Mouse (Mus musculus) forebrain, embryonic 13.5 days (tissue): ENCODE results near the gene Amph. TPM values are rescaled to one million over a fixed set of nuclear protein-coding genes. Genes with fewer than 3 reads are reported as not detected.
"Not testable (repeated sequence)": the region's sequence is repeated elsewhere in the genome, so short reads cannot be mapped to it uniquely, and the experiment has no call there.

Experiments used
- ATAC-seq: fragments of 200-750 bp; cut with Nextera tagmentation; 2 replicates; pipeline ENCODE4 v1.8.0; 2017
- H3K27ac ChIP-seq: fragments of 300-500 bp; sonication (generic); 2 replicates; pipeline ENCODE4 v1.5.1; 2015; ENCODE audit warnings: inconsistent platforms, mild to moderate bottlenecking, moderate library complexity
- H3K27me3 ChIP-seq: fragments of 300-500 bp; sonication (generic); 2 replicates; pipeline ENCODE4 v1.6.1; 2015; ENCODE audit warnings: mild to moderate bottlenecking, inconsistent platforms
- H3K36me3 ChIP-seq: fragments of 300-500 bp; sonication (generic); 2 replicates; pipeline ENCODE4 v1.6.1; 2015; ENCODE audit warnings: mild to moderate bottlenecking, inconsistent platforms; ENCODE audit not compliant: poor library complexity, severe bottlenecking
- H3K4me1 ChIP-seq: fragments of 300-500 bp; sonication (generic); 2 replicates; pipeline ENCODE4 v1.6.1; 2015; ENCODE audit warnings: inconsistent platforms
- H3K4me2 ChIP-seq: fragments of 300-500 bp; sonication (generic); 2 replicates; pipeline ENCODE4 v1.6.1; 2015; ENCODE audit warnings: inconsistent platforms, mild to moderate bottlenecking, moderate library complexity
- H3K4me3 ChIP-seq: fragments of 300-500 bp; sonication (generic); 2 replicates; pipeline ENCODE4 v1.5.1; 2015; ENCODE audit warnings: mild to moderate bottlenecking, inconsistent platforms
- H3K9ac ChIP-seq: fragments of 300-500 bp; sonication (generic); 2 replicates; pipeline ENCODE4 v1.6.1; 2015; ENCODE audit warnings: mild to moderate bottlenecking, inconsistent platforms
- H3K9me3 ChIP-seq: fragments of 300-500 bp; sonication (generic); replicated peaks from 2 replicates; pipeline ENCODE4 v1.6.1; 2016; ENCODE audit warnings: inconsistent platforms
- WGBS: fragments of 180-500 bp; shearing (Covaris S2); methylation state at CpG from one replicate; pipeline ENCODE4 v1.1.7; 2015; 5-methylcytosine and 5-hydroxymethylcytosine counted together
- polyA plus RNA-seq: library from polyadenylated mRNA; unstranded; fragments of >200 nt; fragmentation: Nextera tagmentation; extraction: Ambion mirVana; gene quantifications from 2 replicates; pipeline ENCODE4 v1.2.1, GENCODE M21; 2015

Gene Amph
- polyA plus RNA-seq = 17.9 and 21.8 TPM in 2 replicates

GRCm38 (mm10) chr13:18948171-18949028 is at the start of gene Amph:
Gene Amph (plus strand): TSS chr13:18948205.
- peak; percentile 99 for ATAC-seq

GRCm38 (mm10) chr13:18903623-18904022 is 44.4 kb upstream of the Amph start:
- 93% methylated on average over 6 of the region's 6 CpGs for WGBS
- Histone ChIP-seq H3K4me2 (no peak overlapping the region), H3K27ac (no peak overlapping the region), H3K27me3 (no peaks in the 10 kb centered on the region), H3K9ac (no peak overlapping the region), H3K9me3 (no peaks in the 10 kb centered on the region), H3K4me1 (peaks cover 7% of the 10 kb centered on the region), H3K4me3 (no peak overlapping the region), H3K36me3 (no peaks in the 10 kb centered on the region)
- ATAC-seq = no peak

More at GRCm38 (mm10) chr13:18948171-18949028, at the start of gene Amph:
- Histone ChIP-seq H3K27me3 (peaks cover 3% of the 10 kb centered on the region; the same call in 1 of the 2 replicates), H3K36me3 (no peaks in the 10 kb centered on the region), H3K27ac (peak within 1 kb of the TSS; percentile 71), H3K4me1 (peaks cover 18% of the 10 kb centered on the region), H3K9ac (peak within 1 kb of the TSS; percentile 76), H3K9me3 (no peaks in the 10 kb centered on the region), H3K4me3 (peak within 1 kb of the TSS; percentile 81), H3K4me2 (peak within 1 kb of the TSS; percentile 77)
- 0% methylated on average over 69 of the region's 70 CpGs for WGBS

- no peaks in the 10 kb centered on the region for H3K27me3 ChIP-seq
- no peak overlapping the region for H3K4me2 ChIP-seq
- H3K4me3 ChIP-seq = no peak overlapping the region
- H3K9me3 ChIP-seq = no peaks in the 10 kb centered on the region
- no peak overlapping the region for H3K27ac ChIP-seq
- ATAC-seq = no peak
- no peaks in the 10 kb centered on the region for H3K36me3 ChIP-seq
- 89% methylated on average over 4 of the region's 4 CpGs for WGBS
- H3K4me1 ChIP-seq = no peaks in the 10 kb centered on the region
- no peak overlapping the region for H3K9ac ChIP-seq
These were observed 33.2 kb upstream of the Amph start for GRCm38 (mm10) chr13:18914774-18915173.

GRCm38 (mm10) chr13:18933191-18933590 is 14.8 kb upstream of the Amph start:
- not testable (repeated sequence) for H3K4me1 ChIP-seq, H3K4me2 ChIP-seq, H3K27ac ChIP-seq, ATAC-seq, H3K9me3 ChIP-seq, H3K36me3 ChIP-seq, H3K27me3 ChIP-seq, H3K9ac ChIP-seq, H3K4me3 ChIP-seq
- 93% methylated on average over 1 of the region's 2 CpGs for WGBS

GRCm38 (mm10) chr13:18947686-18948085 is 319 bp upstream of the Amph start:
- H3K36me3 ChIP-seq = no peaks in the 10 kb centered on the region
- H3K4me2 ChIP-seq = peak overlapping the region; percentile 77
- H3K4me1 ChIP-seq = peaks cover 16% of the 10 kb centered on the region
- 15% methylated on average over 5 of the region's 5 CpGs for WGBS
- H3K9ac ChIP-seq = peak overlapping the region; percentile 76
- H3K9me3 ChIP-seq = no peaks in the 10 kb centered on the region
- ATAC-seq = no peak; the same call in 1 of the 2 replicates
- peak overlapping the region; percentile 81 for H3K4me3 ChIP-seq
- peaks cover 3% of the 10 kb centered on the region; the same call in 1 of the 2 replicates for H3K27me3 ChIP-seq
- H3K27ac ChIP-seq = no peak overlapping the region

GRCm38 (mm10) chr13:18949029-18949350 is 985 bp downstream of the Amph start:
- peak overlapping the region; percentile 77 for H3K4me2 ChIP-seq
- H3K9ac ChIP-seq = peak overlapping the region; percentile 76
- WGBS = 9% methylated on average over 5 of the region's 5 CpGs
- ATAC-seq = no peak
- H3K27ac ChIP-seq = no peak overlapping the region
- H3K4me1 ChIP-seq = peaks cover 22% of the 10 kb centered on the region
- no peaks in the 10 kb centered on the region for H3K36me3 ChIP-seq
- H3K4me3 ChIP-seq = peak overlapping the region; percentile 81
- H3K27me3 ChIP-seq = peaks cover 3% of the 10 kb centered on the region; the same call in 1 of the 2 replicates
- H3K9me3 ChIP-seq = no peaks in the 10 kb centered on the region

GRCm38 (mm10) chr13:18949626-18950200 is 1.7 kb downstream of the Amph start:
- Histone ChIP-seq H3K36me3 (no peaks in the 10 kb centered on the region), H3K9ac (peak overlapping the region; percentile 76; the same call in 1 of the 2 replicates), H3K4me3 (peak overlapping the region; percentile 81), H3K4me1 (peaks cover 22% of the 10 kb centered on the region), H3K9me3 (no peaks in the 10 kb centered on the region), H3K27ac (no peak overlapping the region), H3K27me3 (peaks cover 3% of the 10 kb centered on the region; the same call in 1 of the 2 replicates), H3K4me2 (peak overlapping the region; percentile 77)
- 64% methylated on average over 11 of the region's 11 CpGs for WGBS
- no peak for ATAC-seq

- Histone ChIP-seq H3K9ac (no peak overlapping the region), H3K27me3 (peaks cover 3% of the 10 kb centered on the region; the same call in 1 of the 2 replicates), H3K4me3 (no peak overlapping the region), H3K36me3 (no peaks in the 10 kb centered on the region), H3K27ac (no peak overlapping the region), H3K4me1 (peaks cover 30% of the 10 kb centered on the region), H3K4me2 (no peak overlapping the region), H3K9me3 (no peaks in the 10 kb centered on the region)
- ATAC-seq = no peak
- WGBS = 76% methylated on average over 4 of the region's 4 CpGs
These were observed 5.6 kb downstream of the Amph start for GRCm38 (mm10) chr13:18953575-18953974.

- no peak overlapping the region for H3K4me2 ChIP-seq
- no peaks in the 10 kb centered on the region for H3K36me3 ChIP-seq
- no peak overlapping the region for H3K4me3 ChIP-seq
- WGBS = 60% methylated on average over 11 of the region's 11 CpGs
- ATAC-seq = peak; percentile 59; the same call in 1 of the 2 replicates
- H3K9me3 ChIP-seq = no peaks in the 10 kb centered on the region
- H3K9ac ChIP-seq = no peak overlapping the region
- H3K27ac ChIP-seq = no peak overlapping the region
- H3K4me1 ChIP-seq = peaks cover 14% of the 10 kb centered on the region; the same call in 1 of the 2 replicates
- H3K27me3 ChIP-seq = no peaks in the 10 kb centered on the region
These were observed 8.3 kb downstream of the Amph start for GRCm38 (mm10) chr13:18956065-18956913.

GRCm38 (mm10) chr13:18957028-18957427 is 9.0 kb downstream of the Amph start:
- Histone ChIP-seq H3K27me3 (no peaks in the 10 kb centered on the region), H3K9me3 (no peaks in the 10 kb centered on the region), H3K4me2 (no peak overlapping the region), H3K4me3 (no peak overlapping the region), H3K4me1 (peaks cover 14% of the 10 kb centered on the region; the same call in 1 of the 2 replicates), H3K27ac (no peak overlapping the region), H3K9ac (no peak overlapping the region), H3K36me3 (no peaks in the 10 kb centered on the region)
- WGBS = 87% methylated on average over 3 of the region's 3 CpGs
- no peak for ATAC-seq

- Histone ChIP-seq H3K4me1 (no peaks in the 10 kb centered on the region), H3K9me3 (no peaks in the 10 kb centered on the region), H3K4me3 (no peak overlapping the region), H3K27ac (no peak overlapping the region), H3K27me3 (no peaks in the 10 kb centered on the region), H3K9ac (no peak overlapping the region), H3K36me3 (0 out of 2 replicates have a peak, but pooled peaks cover 5% of the 10 kb centered on the region), H3K4me2 (no peak overlapping the region)
- WGBS = 87% methylated on average over 3 of the region's 3 CpGs
- no peak for ATAC-seq
These were observed 24.6 kb downstream of the Amph start for GRCm38 (mm10) chr13:18972571-18972970.
